Mouse (Mus musculus) CD4-positive, CD25-positive, alpha-beta regulatory T cell, adult 2 months (primary cell): Measurements from ENCODE around the gene Celf2.

Experiments
- DNase-seq: peaks from one replicate; pipeline ENCODE4 v3.0.0-alpha.2; 2012; ENCODE audit warnings: low read depth, low spot score

Gene Celf2

DNA sequence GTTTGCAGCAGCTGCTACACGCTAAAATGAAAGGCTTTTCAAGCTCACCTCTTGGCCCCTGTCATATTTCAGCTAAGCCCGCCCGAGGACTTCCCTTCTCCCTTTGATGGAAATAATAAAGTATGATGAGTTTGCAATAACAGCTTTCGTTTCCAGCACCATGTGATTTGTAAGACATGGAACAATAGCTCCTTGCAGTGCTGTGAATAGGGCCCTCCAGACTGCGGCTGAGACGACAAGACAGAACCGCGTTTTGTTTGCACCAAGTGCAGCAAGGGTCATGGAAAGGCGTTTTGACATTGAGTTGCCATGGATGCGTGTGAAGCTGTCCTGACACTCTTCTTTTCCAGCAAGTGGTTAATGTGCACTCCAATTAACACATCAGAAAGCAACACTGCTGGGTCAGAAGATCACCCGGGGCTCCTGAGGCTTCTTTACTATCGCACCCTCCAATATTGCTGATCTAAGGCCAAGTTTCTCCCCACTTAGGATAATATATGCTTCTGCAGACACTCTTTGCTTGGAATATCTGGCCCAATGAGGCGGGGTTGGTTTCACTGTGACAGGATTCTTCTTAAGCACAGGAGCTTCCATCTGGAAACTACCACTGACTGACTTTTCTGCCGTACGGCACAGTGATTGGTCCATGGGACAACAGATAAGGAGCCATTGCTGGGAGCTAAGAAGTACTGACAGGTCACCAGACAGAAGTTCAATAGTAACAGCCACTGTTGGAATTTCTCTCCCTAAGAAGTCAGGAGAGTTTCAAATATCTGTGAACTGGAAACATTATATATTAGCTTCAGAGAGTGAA lies 301.5 kb downstream of the Celf2 start:
- no peak for DNase-seq

DNA sequence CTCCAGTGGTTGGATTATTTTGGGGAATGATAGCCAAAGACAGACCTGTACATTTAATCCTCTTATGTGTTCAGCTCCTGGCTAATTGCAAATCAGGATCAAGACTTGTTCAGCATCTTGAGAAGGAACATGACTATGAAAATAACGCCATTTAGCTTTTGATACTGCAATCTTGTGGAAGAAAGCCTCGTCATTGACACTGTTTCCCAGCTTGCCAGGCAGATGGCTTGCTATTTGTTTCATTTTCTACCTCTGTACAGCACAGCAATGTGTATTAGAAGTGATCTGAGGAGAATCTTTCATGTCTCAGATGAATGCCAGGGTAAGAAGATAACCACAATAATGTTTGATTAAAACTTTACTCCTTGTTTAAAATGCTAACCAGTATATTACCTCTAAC lies 315.9 kb downstream of the Celf2 start:
- no peak for DNase-seq

DNA sequence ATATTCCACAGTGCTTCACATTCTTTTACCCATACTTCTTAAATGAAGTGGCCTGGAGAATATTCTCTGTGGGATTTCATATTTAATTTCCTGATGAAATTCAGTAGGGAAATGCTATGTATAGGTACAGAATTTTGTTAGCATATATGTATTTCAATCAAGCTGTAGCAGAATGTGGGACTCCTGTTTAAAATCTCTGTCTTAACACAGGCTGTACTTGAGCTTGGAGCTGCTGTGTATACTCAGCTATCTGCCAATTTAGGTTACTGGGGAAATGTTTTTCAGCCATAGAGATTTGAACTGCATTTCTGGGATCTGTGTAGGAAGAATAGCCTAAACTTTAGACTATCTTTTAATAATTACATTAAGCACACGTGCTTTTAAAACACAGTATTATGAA lies 330.2 kb downstream of the Celf2 start:
- DNase-seq = no peak

DNA sequence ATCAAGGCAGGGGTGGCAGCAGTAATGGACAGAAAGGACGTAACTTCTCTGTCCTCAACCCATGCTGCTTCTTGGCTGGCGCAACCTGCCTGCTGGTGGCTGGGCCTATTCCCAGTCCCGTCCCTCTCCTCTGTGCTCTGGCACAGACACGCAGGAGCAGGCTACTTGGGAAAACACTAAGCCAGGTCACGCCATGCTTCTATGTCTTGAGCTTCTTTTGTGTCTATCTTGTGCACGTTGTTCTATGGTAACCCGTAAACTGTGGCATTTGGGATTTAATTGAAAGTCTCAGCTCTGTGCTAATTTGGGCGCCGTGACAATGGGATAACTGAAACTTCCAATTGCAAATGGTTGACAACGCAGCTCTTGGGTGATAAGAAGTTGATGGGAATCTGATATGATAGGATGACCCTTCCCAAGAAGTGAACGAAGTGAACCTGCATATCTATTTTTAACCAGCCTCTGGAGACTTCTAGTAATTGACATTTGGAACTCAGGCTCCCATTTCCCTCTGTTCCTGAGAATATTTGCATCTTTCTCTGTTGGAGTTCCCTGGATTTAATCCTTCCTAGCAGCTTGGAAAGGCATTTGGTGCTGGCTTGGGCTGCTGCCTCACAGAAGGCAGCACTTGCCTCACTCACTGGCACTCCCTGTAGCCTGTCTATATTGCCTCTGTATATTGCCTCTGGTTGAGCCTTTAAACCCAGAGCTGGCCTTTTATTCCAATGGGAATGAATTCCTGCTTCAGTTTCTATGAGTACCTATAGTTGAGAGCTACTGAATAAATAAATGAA lies 335.9 kb downstream of the Celf2 start:
- DNase-seq = no peak

DNA sequence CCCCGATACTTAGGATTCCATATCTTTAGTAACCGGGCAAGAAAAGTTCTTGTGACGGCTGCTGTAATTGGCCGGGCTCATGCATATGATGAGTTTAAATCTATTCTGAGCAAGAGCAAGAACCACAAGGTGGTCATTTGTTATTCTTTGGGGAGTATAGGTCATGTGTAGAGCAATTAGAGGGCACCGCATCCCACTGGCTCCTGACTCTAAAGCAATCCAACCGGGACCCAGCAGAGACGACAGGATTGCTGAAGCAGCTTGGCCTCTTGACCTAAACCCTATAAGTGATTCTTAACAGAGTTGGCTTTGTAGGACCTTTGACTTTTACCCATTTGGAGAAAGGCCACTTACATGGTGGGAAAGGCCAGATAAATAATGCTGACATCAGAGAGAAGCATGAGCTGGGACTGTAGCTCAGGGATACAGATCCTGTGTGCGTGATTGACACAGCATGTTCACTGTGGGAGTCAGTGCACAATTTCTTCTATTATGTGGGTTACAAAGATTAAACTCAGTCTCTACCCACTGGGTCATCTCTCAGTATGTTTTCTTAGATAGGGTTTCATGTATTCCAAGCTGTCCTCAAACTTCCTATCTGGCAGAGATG lies 338.2 kb downstream of the Celf2 start:
- DNase-seq = no peak

DNA sequence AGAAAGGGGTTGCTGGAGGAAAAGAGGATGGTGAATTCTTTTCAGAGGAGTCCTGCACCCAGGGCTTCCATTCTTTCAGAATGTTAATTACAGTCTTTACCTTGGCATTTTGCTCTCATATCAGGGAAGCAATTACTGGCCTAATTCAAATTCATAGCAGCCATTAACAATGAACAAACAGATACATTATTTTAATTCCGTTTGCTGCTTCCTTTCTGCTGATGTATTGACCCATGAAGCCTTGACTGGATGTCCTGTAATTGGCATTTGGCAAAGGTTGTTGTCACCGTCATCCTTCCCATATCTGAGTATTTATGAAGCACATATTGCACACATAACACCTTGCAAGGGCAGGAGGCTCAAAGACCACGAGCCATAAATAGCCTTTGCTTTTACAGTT lies 343.6 kb downstream of the Celf2 start:
- DNase-seq = no peak

DNA sequence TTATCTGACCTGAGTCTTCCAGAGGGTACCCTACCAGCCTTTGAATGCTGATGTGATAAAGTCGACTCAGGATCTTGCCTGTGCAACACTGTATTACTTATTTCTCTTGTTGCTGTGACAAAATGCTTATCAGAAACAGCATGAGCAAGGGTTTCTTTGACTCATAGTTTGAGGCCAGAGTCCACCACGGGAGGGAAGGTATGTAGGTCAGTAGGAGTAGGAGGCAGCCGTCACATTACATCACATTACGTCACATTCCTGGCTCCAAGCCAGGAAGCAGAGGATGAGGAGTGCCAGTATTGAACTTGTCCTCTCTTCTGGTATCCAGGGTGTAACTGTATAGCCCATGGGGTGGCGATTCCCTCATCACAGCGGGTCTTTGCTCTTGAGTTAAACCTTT lies 349.3 kb downstream of the Celf2 start:
- DNase-seq = no peak

DNA sequence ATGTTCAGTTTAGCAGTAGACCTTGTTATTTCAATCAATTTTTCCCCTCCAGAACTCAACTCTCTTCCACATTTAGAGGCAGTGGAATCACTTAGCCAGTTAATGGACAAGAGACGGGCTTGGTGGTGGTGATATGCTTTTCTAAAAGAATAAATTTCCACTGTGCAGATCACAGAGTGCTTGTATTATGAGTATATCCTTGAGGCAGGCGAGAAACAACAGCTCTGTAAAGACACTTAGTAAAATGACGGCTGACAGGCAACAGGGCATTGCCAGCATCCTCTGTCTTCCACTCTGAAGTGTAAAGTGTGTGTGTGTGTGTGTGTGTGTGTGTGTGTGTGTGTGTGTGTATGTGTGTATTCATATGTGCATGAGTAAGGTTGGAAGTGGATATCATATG lies 362.1 kb downstream of the Celf2 start:
- DNase-seq = no peak

DNA sequence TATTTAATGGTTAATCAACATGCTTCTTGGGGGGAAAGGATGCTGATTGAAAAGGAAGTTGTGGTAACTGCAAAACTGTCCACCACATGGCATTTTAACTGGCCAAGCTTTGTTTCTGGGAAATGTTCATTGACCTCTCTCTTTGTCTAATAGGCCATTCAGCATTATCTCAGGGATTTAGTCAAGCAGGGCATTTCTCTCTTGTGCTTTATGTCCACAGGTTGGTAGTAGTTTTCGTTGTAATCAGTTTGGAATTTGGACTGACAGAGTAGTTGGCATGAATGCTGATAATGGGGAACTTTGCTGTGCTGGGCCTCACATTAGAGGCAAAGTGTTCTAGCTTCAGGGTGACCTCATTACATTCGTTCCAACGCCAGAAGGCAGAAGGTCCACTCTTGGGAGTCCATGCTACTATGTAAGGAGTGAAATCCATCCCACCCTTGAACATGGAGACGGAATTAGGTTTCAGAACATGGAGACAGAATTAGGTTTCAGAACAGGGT lies 363.8 kb downstream of the Celf2 start:
- DNase-seq = no peak

DNA sequence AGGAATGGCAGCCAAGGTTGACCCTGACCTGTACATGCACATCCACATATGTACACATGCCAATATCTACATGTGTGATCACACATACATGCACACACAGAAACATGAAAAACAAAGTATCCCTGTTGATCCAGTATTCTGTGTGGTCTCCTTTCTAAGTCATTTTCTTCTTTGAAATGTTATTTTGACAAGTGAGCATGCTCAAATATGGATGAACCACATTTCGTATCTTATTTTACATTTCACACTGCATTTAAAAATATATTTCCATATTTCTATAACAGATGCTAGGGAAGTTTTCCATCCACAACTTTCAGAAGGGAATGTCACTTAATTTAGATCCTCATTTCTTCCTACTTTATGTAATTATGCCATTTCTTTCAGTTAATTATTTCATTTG lies 364.5 kb downstream of the Celf2 start:
- no peak for DNase-seq

DNA sequence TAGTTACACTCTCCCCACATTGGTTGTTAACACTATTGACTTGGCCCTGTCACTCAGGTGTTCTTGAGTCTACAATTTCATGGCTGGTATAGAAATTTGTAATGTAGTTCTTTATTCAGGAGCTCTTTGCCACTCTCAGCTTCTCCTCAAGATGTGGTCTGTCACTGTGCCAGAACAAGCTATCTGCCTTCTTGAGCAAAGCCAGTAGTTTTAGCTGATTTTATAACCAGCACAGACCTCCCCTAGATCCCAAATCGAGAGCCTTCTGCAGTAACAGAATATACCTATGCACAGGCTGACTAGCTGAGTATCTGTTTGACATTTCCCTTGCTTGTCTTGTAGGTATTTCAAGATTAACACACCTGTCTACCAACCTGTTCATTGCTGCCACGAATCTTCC lies 386.0 kb downstream of the Celf2 start:
- DNase-seq = no peak

DNA sequence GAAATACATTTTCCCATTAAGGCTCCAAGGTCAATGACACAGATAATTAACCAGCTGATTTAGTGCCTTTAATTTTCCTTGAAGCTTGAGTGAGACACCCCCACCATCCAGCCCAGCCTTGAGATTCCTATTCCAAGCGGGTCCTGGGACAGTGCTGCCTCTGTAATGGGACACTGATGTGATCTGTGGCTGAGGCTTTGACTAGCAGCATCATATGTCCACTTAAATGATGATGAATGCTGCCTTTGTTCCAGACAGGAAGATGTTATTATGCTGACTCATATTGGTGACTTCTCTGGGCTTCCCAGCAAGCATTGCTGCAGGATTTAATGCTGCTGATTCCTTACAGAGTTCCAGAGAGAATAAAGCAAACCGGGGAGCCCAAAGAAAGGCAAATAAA lies 393.6 kb downstream of the Celf2 start:
- no peak for DNase-seq

DNA sequence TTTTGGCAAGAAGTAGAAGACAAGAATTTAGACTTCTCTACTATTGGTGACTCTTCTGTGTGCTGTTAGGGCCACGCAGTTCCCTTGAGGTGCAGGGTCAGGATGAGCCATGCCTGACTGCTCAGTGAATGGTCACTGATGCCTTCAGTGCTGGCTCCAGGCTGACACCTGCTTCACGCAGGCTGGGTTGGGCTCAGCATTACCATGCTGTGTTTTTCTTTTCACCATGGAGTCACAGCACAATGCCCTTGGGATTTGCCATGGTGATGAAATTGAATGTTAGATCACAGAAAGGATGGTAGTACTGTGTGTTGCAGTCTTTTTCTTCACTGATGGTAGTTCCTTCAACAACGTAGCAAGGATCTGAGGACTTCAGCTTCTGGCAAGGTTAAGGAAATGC lies 394.2 kb downstream of the Celf2 start:
- DNase-seq = no peak

DNA sequence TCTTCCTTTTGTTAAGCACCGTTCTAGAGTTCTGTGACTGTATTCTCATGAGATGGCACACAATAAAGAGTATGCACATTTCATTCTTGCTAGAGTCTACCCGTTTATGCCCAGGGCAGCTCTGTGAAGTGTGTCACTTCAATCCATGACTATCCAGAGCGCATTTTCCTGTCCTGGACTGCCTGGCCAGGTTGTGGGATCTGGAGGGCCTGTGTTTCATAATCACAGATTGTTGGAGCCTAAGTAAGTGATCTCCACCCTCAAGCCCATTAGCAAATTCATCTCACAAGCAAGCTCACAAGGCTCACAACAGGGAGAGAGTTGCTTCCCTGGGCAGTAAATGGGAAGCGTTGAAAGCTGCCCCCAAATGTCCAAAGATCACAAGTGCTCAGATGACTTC lies 395.6 kb downstream of the Celf2 start:
- DNase-seq = no peak

DNA sequence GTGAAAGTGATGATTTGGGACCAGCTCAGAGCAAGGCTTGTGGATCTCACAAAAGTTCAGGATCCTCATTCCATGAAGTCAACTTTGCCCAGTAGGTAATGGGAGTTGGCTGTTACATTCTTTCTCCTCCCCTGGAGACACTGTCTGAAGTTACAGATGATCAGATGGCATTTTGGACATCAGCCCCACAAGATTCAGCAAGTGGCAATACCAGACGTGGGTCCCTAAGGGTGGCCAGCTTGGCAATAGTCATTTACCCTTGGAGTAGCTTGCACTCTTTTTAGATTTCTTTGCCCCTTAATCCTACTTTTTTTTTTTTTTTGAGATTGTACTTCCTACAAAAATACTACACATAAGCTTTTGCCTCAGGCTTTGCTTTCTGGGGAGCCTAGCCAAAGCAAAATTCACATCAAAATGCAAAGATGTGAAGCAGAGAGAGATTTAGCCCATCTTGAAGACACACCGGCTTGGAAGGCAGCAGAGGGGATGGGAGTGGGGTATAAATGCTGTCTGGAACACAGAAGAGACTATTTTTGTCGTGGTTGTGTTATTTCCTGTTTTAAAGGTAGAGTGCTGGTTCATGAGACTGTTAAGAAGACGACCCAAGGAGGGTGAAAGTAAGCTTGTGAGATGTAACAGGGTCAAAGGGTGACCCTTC lies 397.1 kb downstream of the Celf2 start:
- DNase-seq = no peak

DNA sequence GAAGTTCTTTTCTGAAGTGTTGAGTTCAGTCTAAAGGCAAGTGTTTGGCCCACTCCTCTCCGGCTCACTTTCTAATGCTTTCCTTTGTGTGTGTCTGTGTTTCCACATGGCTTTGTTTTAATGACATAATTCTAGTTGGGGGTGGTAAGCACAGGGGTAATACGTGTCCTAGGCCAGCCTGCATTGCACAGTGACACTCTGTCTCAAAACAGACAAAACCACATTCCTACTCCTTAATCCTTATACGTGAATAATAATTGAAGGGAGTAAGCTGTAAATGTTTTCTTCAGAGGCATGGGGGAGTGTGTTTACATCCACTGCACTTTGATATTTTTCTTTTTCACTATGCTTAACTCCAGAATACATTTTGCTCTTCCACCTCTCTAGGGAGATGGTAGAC lies 415.9 kb downstream of the Celf2 start:
- no peak for DNase-seq

DNA sequence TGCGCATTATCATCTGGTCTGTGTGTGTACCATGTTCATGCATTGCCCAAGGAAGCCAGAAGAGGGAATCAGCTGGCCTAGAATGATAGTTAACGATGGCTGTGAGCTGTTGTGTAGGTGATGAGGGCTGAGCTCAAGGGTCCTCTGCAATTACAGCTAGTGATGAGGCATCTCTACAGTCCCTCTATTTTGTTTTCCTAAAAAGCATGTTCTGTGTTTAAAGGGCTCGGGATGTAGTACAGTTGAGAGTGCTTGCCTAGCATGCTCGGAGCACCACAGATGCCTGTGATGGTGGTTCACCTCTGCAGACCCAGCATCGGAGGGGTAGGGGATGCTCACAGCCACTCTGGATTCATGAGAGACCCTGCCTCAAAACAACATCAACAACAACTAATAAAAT lies 416.7 kb downstream of the Celf2 start:
- no peak for DNase-seq

DNA sequence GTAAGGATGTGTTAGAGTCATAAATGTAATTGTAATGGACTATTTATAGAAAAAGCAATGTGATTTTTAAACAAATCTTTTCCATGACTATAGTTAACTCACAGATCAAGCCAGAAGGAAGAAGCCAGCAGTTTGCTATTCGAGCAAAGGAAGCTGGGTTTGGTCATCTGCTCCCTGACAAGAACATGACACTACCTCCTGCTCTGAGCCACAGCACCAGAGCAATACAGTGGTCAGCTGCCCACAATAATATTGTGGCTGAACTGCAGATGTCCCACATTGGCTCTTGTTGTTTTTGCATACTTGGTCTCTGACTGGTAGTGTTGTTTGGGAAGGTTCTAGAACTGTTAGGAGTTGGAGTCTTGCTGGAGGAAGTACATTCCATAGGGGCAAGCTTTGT lies 418.9 kb downstream of the Celf2 start:
- DNase-seq = no peak

DNA sequence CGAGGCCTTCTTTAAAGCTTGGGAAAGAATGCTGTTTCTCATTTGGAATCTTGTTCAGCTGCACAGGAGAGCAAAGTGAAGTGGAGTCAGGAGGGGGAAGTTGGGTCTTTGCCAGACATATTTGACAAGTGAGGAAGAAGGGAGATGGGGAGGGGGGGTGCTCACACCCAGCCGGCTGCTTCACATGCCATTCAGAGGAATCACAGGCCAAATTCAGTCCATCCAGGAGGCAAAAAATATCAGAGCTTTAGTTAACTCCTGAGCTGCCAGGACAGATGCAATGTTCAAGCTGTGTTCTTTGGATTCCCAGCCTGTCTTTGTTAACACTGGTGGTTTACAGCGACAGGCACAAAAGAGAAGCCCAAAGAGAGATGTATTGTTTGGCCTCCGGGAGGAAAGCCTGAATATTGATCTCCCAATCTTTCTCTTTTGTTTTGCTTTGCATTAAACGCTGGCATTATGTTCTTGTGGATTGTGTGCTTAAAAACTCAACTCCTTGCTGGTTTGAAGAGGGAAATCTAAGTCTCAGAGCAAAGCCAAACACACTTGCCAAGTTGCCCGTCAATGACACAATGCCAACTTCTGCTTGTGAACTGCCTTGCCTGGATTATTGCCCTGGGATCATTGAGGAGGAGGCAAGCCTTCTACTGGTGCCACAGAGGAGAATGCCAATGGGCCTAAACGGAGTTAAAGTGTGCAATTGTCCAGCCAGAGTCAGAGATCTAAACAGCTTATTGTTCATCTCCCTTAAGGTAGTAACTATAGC lies 420.1 kb downstream of the Celf2 start:
- no peak for DNase-seq

DNA sequence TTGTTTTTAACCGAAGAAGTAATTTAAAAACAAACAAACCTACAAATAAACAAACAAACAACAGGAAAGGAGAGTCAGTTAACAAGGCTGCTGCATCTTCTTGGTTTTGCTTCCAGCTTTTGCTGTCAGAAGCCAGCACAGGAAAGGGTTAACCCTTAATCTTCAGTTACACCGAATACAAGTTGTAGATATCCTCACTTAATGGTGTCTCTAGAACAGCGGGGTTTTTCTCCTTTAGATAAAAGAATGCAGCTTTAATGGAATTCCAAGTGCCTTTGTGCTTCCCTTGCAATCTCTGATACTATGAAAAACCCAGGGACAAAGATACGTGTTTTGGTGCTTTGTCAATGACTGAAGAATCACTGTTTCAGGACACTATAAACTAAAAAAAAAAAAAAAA lies 420.8 kb downstream of the Celf2 start:
- no peak for DNase-seq

DNA sequence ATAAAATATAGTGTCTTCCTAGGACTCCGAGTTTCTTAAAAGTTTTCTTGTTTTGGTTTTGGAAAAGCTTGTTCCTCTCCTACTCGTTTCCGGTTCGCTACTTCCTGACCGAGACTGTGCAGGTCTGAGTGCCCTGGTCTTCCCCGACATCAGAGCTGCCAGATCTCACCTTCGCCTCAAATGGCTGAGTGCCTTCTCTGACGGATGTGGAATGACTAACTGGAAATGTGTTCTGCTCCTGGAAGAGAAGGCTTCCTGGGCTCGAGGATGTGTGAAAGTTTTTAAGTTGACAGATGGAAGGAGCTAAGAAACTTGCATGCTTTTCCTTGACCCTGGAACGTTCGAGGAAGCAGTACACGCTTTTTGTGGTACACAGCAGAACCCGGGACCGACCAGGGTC lies 421.9 kb downstream of the Celf2 start:
- no peak for DNase-seq
